In the genomic region with DNA sequence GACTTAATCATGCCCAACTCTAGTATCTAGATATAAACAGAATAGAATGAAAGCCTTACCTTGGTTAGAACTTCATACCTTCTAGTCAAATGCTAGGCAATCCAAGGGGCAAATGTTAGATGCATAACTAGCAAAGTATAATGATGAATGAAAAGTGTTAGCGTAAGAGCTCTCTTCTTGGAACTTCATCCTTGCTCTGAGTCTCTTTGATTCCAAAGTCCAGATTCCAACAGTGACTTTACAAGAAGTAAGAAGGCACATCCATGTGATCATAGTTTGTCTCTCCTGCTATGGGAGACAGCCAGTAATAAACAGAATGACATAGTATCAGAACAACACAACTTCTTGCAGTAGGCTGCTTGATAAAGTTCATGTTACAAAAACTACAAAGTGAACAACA, we compare ENCODE assay signal across 30 mouse cellular contexts.
"Had no signal": no experiment of that assay in that cellular context is flagged by ENCODE, and none has a peak within 500 bp of the region (broad histone marks: within the 10 kb centered on the region; RNA-seq: fewer than 3 reads in every experiment).

No protein-coding gene starts in this region.

- H3K4me2 ChIP-seq: heart, embryonic 11.5 days; heart, embryonic 12.5 days; heart, embryonic 13.5 days; heart, embryonic 15.5 days; hindbrain, embryonic 12.5 days; hindbrain, embryonic 13.5 days; hindbrain, embryonic 14.5 days; hindbrain, embryonic 15.5 days; intestine, embryonic 15.5 days; kidney, embryonic 15.5 days had no signal

- H3K27me3 ChIP-seq: heart, embryonic 12.5 days; heart, embryonic 13.5 days; heart, embryonic 15.5 days; hindbrain, embryonic 12.5 days; hindbrain, embryonic 13.5 days; hindbrain, embryonic 15.5 days; intestine, embryonic 15.5 days; kidney, embryonic 15.5 days had no signal

- H3K27ac ChIP-seq: heart, adult 2 months; heart, embryonic 10.5 days; heart, embryonic 13.5 days; heart, embryonic 15.5 days; hindbrain, embryonic 10.5 days; hindbrain, embryonic 12.5 days; hindbrain, embryonic 13.5 days; hindbrain, embryonic 14.5 days; hindbrain, embryonic 15.5 days; hindbrain, postnatal 0 days; intestine, embryonic 15.5 days; kidney, embryonic 15.5 days; layer of hippocampus, adult 2 months; left cerebral cortex, adult 2 months had no signal

- H3K4me1 ChIP-seq: heart, embryonic 10.5 days; heart, embryonic 12.5 days; heart, embryonic 13.5 days; heart, embryonic 15.5 days; hindbrain, embryonic 10.5 days; hindbrain, embryonic 12.5 days; hindbrain, embryonic 13.5 days; hindbrain, embryonic 15.5 days; intestine, embryonic 15.5 days; kidney, embryonic 15.5 days had no signal

- H3K9me3 ChIP-seq: heart, embryonic 10.5 days; heart, embryonic 12.5 days; heart, embryonic 13.5 days; heart, embryonic 15.5 days; hindbrain, embryonic 10.5 days; hindbrain, embryonic 12.5 days; hindbrain, embryonic 13.5 days; hindbrain, embryonic 15.5 days; intestine, embryonic 15.5 days; kidney, embryonic 15.5 days had no signal

- H3K4me3 ChIP-seq: heart, adult 2 months; heart, embryonic 10.5 days; heart, embryonic 12.5 days; heart, embryonic 13.5 days; heart, embryonic 15.5 days; hindbrain, embryonic 10.5 days; hindbrain, embryonic 12.5 days; hindbrain, embryonic 13.5 days; hindbrain, embryonic 15.5 days; intestine, embryonic 15.5 days; kidney, embryonic 15.5 days; layer of hippocampus, adult 2 months; left cerebral cortex, adult 2 months had no signal

- ATAC-seq: hindbrain, embryonic 16.5 days; hindbrain, postnatal 0 days; inflammation-experienced regulatory T-cells, adult 6 months; intestine, embryonic 15.5 days; intestine, embryonic 16.5 days; intestine, postnatal 0 days had no signal

- H3K9ac ChIP-seq: heart, embryonic 12.5 days; heart, embryonic 13.5 days; heart, embryonic 15.5 days; hindbrain, embryonic 12.5 days; hindbrain, embryonic 13.5 days; hindbrain, embryonic 14.5 days; hindbrain, embryonic 15.5 days; intestine, embryonic 15.5 days; kidney, embryonic 15.5 days had no signal

- DNase-seq: heart, adult 18-20 months; heart, adult 2 months; heart, postnatal 10 days; heart, postnatal 14 days; heart, postnatal 36 days; heart, postnatal 4 days; kidney, adult 11 months; kidney, postnatal 10 days; kidney, postnatal 25 days; layer of hippocampus, adult 9-11 months; layer of hippocampus, postnatal 36 days had no signal

- H3K36me3 ChIP-seq: heart, embryonic 10.5 days; heart, embryonic 12.5 days; heart, embryonic 13.5 days; heart, embryonic 15.5 days; hindbrain, embryonic 10.5 days; hindbrain, embryonic 12.5 days; hindbrain, embryonic 13.5 days; hindbrain, embryonic 15.5 days; intestine, embryonic 15.5 days; kidney, embryonic 15.5 days had no signal
